Comparison of ENCODE assay signal across 8 mouse cellular contexts in the genomic region with DNA sequence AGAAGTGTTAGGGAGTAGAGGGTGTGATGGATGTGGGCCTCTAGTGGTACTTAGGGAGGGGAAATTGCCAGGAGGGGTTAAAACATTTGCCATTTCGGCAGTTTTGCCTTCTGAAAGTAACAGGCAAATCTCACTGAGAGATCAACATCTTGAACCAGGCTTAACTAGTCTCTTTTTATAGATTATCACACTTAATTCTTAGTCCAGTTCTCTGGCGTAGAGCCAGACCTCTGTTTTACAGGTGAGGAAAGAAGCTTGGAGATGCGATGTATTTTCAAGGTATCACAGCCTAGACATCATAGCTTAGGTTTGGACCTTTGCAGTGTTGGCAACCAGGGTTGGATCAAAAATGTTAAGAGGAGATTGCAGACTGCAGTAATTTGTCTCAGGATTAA. TPM values are rescaled to one million over a fixed set of nuclear protein-coding genes. Genes with fewer than 3 reads are reported as not detected.
DNase-seq lines count a peak whose midpoint lies in the region; ATAC-seq lines count a peak whose summit lies in the region.

No protein-coding gene starts in this region.

- no peaks in the 10 kb centered on the region for H3K27me3 ChIP-seq in lung, embryonic 16.5 days (ENCODE audit: control insufficient read depth, insufficient read depth, low read depth, low read length)
- peaks cover 16% of the 10 kb centered on the region for H3K27me3 ChIP-seq in forebrain, embryonic 12.5 days
- H3K27me3 ChIP-seq in limb, embryonic 10.5 days (ENCODE audit: low read depth, poor library complexity, severe bottlenecking), result peaks cover 17% of the 10 kb centered on the region
- H3K27me3 ChIP-seq in neural tube, embryonic 15.5 days (replicated peaks), result no peaks in the 10 kb centered on the region; the same call in 1 of the 2 replicates

- no peak for DNase-seq in lung, adult 18-20 months
- no peak for DNase-seq in limb, embryonic 10.5 days (ENCODE audit: low spot score)
- DNase-seq in spleen, postnatal 14 days (ENCODE audit: low spot score in 2 of 2), result no peak
- no peak for DNase-seq in adrenal gland, adult 2 months
- DNase-seq in left cerebral cortex, adult 18-20 months (ENCODE audit: low spot score in 2 of 2), result no peak

- peak overlapping the region; percentile 93 for H3K27ac ChIP-seq in lung, embryonic 16.5 days (ENCODE audit: low read length)
- H3K27ac ChIP-seq in forebrain, embryonic 12.5 days, result peak overlapping the region; percentile 96; the same call in 1 of the 2 replicates
- peak overlapping the region; percentile 93 for H3K27ac ChIP-seq in limb, embryonic 10.5 days
- peak overlapping the region; percentile 95 for H3K27ac ChIP-seq in neural tube, embryonic 15.5 days (replicated peaks)

- peak overlapping the region; percentile 78 for H3K4me2 ChIP-seq in lung, embryonic 16.5 days (ENCODE audit: low read depth, low read length)
- peak overlapping the region; percentile 94 for H3K4me2 ChIP-seq in forebrain, embryonic 12.5 days
- peak overlapping the region; percentile 86 for H3K4me2 ChIP-seq in neural tube, embryonic 15.5 days

- 52% methylated on average over 3 of the region's 3 CpGs for WGBS in lung, embryonic 16.5 days
- 58% methylated on average over 3 of the region's 3 CpGs for WGBS in forebrain, embryonic 12.5 days
- WGBS in limb, embryonic 10.5 days, result 49% methylated on average over 3 of the region's 3 CpGs
- 44% methylated on average over 3 of the region's 3 CpGs for WGBS in neural tube, embryonic 15.5 days

- no peaks in the 10 kb centered on the region for H3K36me3 ChIP-seq in lung, embryonic 16.5 days (ENCODE audit: control insufficient read depth, insufficient read depth, low read length)
- H3K36me3 ChIP-seq in forebrain, embryonic 12.5 days (replicated peaks), result no peaks in the 10 kb centered on the region
- H3K36me3 ChIP-seq in limb, embryonic 10.5 days, result no peaks in the 10 kb centered on the region; the same call in 1 of the 2 replicates
- H3K36me3 ChIP-seq in neural tube, embryonic 15.5 days, result no peaks in the 10 kb centered on the region

- H3K9me3 ChIP-seq in lung, embryonic 16.5 days (ENCODE audit: control insufficient read depth, low read length), result no peaks in the 10 kb centered on the region
- H3K9me3 ChIP-seq in forebrain, embryonic 12.5 days, result no peaks in the 10 kb centered on the region
- H3K9me3 ChIP-seq in limb, embryonic 10.5 days (replicated peaks), result no peaks in the 10 kb centered on the region
- H3K9me3 ChIP-seq in neural tube, embryonic 15.5 days (replicated peaks), result no peaks in the 10 kb centered on the region

- peaks cover 17% of the 10 kb centered on the region for H3K4me1 ChIP-seq in lung, embryonic 16.5 days (replicated peaks; ENCODE audit: control insufficient read depth, insufficient read depth, low read length)
- peaks cover 27% of the 10 kb centered on the region for H3K4me1 ChIP-seq in forebrain, embryonic 12.5 days
- peaks cover 32% of the 10 kb centered on the region for H3K4me1 ChIP-seq in limb, embryonic 10.5 days
- H3K4me1 ChIP-seq in neural tube, embryonic 15.5 days, result peaks cover 47% of the 10 kb centered on the region

- peak overlapping the region; percentile 82 for H3K4me3 ChIP-seq in lung, embryonic 16.5 days (ENCODE audit: low read length)
- H3K4me3 ChIP-seq in forebrain, embryonic 12.5 days (replicated peaks), result peak overlapping the region; percentile 84
- H3K4me3 ChIP-seq in limb, embryonic 10.5 days, result peak overlapping the region; percentile 77
- H3K4me3 ChIP-seq in neural tube, embryonic 15.5 days (replicated peaks), result peak overlapping the region; percentile 92

- H3K9ac ChIP-seq in lung, embryonic 16.5 days (ENCODE audit: low read length), result peak overlapping the region; percentile 82
- peak overlapping the region; percentile 91 for H3K9ac ChIP-seq in forebrain, embryonic 12.5 days
- H3K9ac ChIP-seq in neural tube, embryonic 15.5 days (replicated peaks), result peak overlapping the region; percentile 93

- ATAC-seq in lung, embryonic 16.5 days (ENCODE audit: low read depth), result no peak
- ATAC-seq in forebrain, embryonic 12.5 days (ENCODE audit: low FRiP score), result no peak
- no peak for ATAC-seq in neural tube, embryonic 15.5 days (ENCODE audit: low FRiP score)

RNA-seq across cellular contexts. Expression of a gene that starts 1.4 kb away (rescaled TPM):
- polyA plus RNA-seq in lung, embryonic 16.5 days (2015; fragmentation: Nextera tagmentation; extraction: Ambion mirVana), result 21.6 and 23.6 TPM in 2 replicates
- 15.5 and 17.9 TPM in 2 replicates for polyA plus RNA-seq in forebrain, embryonic 12.5 days (2016; fragmentation: Nextera tagmentation; extraction: Ambion mirVana)
- polyA plus RNA-seq in limb, embryonic 10.5 days (2016; fragmentation: Nextera tagmentation; extraction: Ambion mirVana), result 18.9 and 24.7 TPM in 2 replicates
- 31.2 and 31.7 TPM in 2 replicates for polyA plus RNA-seq in neural tube, embryonic 15.5 days (2015; fragmentation: Nextera tagmentation; extraction: Ambion mirVana)
- total RNA-seq in adrenal gland, adult 2 months (2021), result 10 to 100 TPM; 34.3 to 40.5 TPM
- 73.2 and 73.3 TPM in 2 replicates for polyA plus RNA-seq in adrenal gland, adult 2 months (2012; rRNA removed)
- 10 to 100 TPM; 67.5 to 71.2 TPM for total RNA-seq in left cerebral cortex, adult 18-20 months (2021)

RNA-seq across cellular contexts. Expression of a gene that starts 17.0 kb away (rescaled TPM):
- 2.6 and 4.9 TPM in 2 replicates for polyA plus RNA-seq in lung, embryonic 16.5 days (2015; fragmentation: Nextera tagmentation; extraction: Ambion mirVana)
- 1.7 and 1.9 TPM in 2 replicates for polyA plus RNA-seq in forebrain, embryonic 12.5 days (2016; fragmentation: Nextera tagmentation; extraction: Ambion mirVana)
- polyA plus RNA-seq in limb, embryonic 10.5 days (2016; fragmentation: Nextera tagmentation; extraction: Ambion mirVana), result 2.4 and 3.8 TPM in 2 replicates
- polyA plus RNA-seq in neural tube, embryonic 15.5 days (2015; fragmentation: Nextera tagmentation; extraction: Ambion mirVana), result 6.1 and 9.1 TPM in 2 replicates
- total RNA-seq in adrenal gland, adult 2 months (2021), result 1 to 10 TPM in 1 of 2 experiments, under 1 TPM in 1; 0.98 to 1.8 TPM
- 0.65 and 1.1 TPM in 2 replicates for polyA plus RNA-seq in adrenal gland, adult 2 months (2012; rRNA removed)
- 10 to 100 TPM; 45.8 to 50.0 TPM for total RNA-seq in left cerebral cortex, adult 18-20 months (2021)

RNA-seq across cellular contexts. Expression of a gene that starts 23.3 kb away (rescaled TPM):
- 90.9 and 93.5 TPM in 2 replicates for polyA plus RNA-seq in lung, embryonic 16.5 days (2015; fragmentation: Nextera tagmentation; extraction: Ambion mirVana)
- polyA plus RNA-seq in forebrain, embryonic 12.5 days (2016; fragmentation: Nextera tagmentation; extraction: Ambion mirVana), result 100 and 103 TPM in 2 replicates
- polyA plus RNA-seq in limb, embryonic 10.5 days (2016; fragmentation: Nextera tagmentation; extraction: Ambion mirVana), result 125 and 136 TPM in 2 replicates
- 83.2 and 89.4 TPM in 2 replicates for polyA plus RNA-seq in neural tube, embryonic 15.5 days (2015; fragmentation: Nextera tagmentation; extraction: Ambion mirVana)
- 100 to 1,000 TPM in 1 of 2 experiments, 10 to 100 TPM in 1; 91.4 to 105 TPM for total RNA-seq in adrenal gland, adult 2 months (2021)
- 152 and 167 TPM in 2 replicates for polyA plus RNA-seq in adrenal gland, adult 2 months (2012; rRNA removed)
- 10 to 100 TPM; 64.2 to 83.9 TPM for total RNA-seq in left cerebral cortex, adult 18-20 months (2021)
